Mouse (Mus musculus): ENCODE results near the gene Prpf19. TPM values are rescaled to one million over a fixed set of nuclear protein-coding genes. Genes with fewer than 3 reads are reported as not detected.

Prpf19 gene
- polyA plus RNA-seq, 1 experiment from 2014 or later, result 45.7 TPM

DNA sequence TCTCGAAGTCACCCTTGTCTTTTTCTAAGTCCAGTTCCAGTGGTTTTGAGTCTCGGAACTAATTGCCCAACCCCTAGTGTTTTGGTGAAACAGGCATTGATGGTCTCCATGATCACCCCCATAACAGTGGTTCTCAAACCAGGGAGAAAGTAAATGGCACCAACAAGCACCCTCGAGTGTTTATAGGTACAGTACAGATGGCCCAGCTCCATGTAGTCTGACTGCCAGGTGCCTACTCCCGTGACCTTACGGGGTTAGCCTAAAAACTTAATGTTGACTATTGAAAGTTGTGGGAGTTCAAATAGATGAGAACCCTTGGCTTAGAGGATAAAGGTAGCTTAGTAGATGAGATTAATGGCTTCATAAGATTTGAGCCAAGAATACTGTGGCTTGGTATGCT, 6.0 kb downstream of the Prpf19 start:
- WGBS, result 90% methylated on average over 5 of the region's 5 CpGs
- DNase-seq (ENCODE audit: low spot score) (no peak), ATAC-seq (replicated peaks; ENCODE audit: low FRiP score) (no peak)

DNA sequence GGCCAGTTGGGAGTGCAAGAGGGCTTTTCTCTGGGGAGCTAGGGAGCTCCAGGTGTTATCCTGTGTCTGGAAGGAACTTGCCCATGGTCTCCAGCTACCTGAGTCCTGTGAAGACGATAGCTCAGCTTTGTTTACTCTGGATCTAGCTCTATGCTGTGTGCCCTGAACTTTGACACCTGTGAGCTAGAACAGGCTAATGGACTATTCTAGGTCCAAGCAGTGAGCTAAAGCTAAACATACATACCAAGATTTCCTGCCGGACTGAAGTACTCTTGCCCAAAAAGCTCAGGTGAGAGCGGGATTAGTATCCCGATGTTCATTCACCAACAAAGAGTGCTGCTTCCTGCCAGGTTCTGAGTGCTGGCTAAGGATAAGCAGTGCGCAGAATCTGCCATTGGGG, 9.5 kb downstream of the Prpf19 start:
- DNase-seq (ENCODE audit: low spot score) (no peak), ATAC-seq (replicated peaks; ENCODE audit: low FRiP score) (no peak)
- Histone ChIP-seq H3K4me3 (ENCODE audit: low read depth, low read length) (no peak overlapping the region), H3K9ac (ENCODE audit: low read depth, low read length) (no peak overlapping the region), H3K4me1 (replicated peaks; ENCODE audit: control insufficient read depth, insufficient read depth, low read length) (peaks cover 4% of the 10 kb centered on the region; the same call in 1 of the 2 replicates), H3K9me3 (ENCODE audit: control insufficient read depth, low read length) (no peaks in the 10 kb centered on the region), H3K27me3 (replicated peaks; ENCODE audit: control insufficient read depth, insufficient read depth, low read length) (no peaks in the 10 kb centered on the region), H3K36me3 (ENCODE audit: control insufficient read depth, insufficient read depth, low read length) (peaks cover 50% of the 10 kb centered on the region), H3K4me2 (no peak overlapping the region), H3K27ac (ENCODE audit: low read depth, low read length) (no peak overlapping the region; the same call in 1 of the 2 replicates)
- WGBS, result 86% methylated on average over 5 of the region's 5 CpGs

More for the DNA sequence above, 6.0 kb downstream of the Prpf19 start:
- H3K4me2 ChIP-seq, result no peak overlapping the region
- no peak overlapping the region for H3K4me3 ChIP-seq (ENCODE audit: low read depth, low read length)
- H3K27ac ChIP-seq (ENCODE audit: low read depth, low read length), result no peak overlapping the region
- no peak overlapping the region for H3K9ac ChIP-seq (ENCODE audit: low read depth, low read length)
- H3K4me1 ChIP-seq (replicated peaks; ENCODE audit: control insufficient read depth, insufficient read depth, low read length), result peaks cover 17% of the 10 kb centered on the region
- H3K36me3 ChIP-seq (ENCODE audit: control insufficient read depth, insufficient read depth, low read length), result peaks cover 67% of the 10 kb centered on the region
- H3K27me3 ChIP-seq (replicated peaks; ENCODE audit: control insufficient read depth, insufficient read depth, low read length), result no peaks in the 10 kb centered on the region
- no peaks in the 10 kb centered on the region for H3K9me3 ChIP-seq (ENCODE audit: control insufficient read depth, low read length)

DNA sequence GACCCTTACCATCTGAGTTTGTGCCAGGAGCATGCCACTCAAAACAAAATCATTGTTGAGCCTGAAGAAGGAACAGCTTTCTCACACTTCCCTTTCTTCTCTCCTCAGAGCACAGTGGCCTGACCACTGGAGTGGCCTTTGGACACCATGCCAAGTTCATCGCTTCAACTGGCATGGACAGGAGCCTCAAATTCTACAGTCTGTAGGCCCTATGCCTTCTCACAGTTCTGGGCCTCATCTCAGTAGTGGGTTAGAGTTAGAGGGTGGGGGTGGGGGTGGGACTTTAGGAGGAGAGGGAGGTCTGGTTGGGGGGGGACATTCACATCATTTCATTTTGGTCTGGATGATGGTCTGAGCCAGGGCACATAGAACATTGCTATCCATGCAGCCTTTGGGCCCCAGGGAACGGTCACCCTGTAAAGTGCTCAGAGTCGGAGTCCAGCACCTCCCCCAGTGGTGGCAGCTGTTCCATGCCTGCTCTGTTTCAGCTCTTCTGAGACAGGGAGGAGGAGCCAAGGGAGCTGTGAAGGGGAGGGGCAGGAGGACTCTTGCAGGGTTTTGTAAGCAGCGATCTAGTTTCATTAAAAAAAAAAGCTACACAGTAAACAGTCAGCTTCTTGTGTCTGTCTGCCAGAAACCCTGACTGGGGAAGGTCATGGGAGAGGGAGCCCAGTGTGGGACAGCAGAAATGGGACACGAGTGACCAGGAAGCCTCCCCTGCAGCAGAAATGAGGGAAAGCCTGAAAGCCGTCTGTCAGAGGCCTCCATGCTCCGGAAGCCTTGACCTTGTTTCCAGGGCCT, 10.1 kb downstream of the Prpf19 start:
- H3K9me3 ChIP-seq (ENCODE audit: control insufficient read depth, low read length), result no peaks in the 10 kb centered on the region
- H3K27me3 ChIP-seq (replicated peaks; ENCODE audit: control insufficient read depth, insufficient read depth, low read length), result no peaks in the 10 kb centered on the region
- no peak overlapping the region for H3K4me3 ChIP-seq (ENCODE audit: low read depth, low read length)
- 73% methylated on average over 7 of the region's 7 CpGs for WGBS
- DNase-seq (ENCODE audit: low spot score), result no peak
- peaks cover 4% of the 10 kb centered on the region; the same call in 1 of the 2 replicates for H3K4me1 ChIP-seq (replicated peaks; ENCODE audit: control insufficient read depth, insufficient read depth, low read length)
- no peak overlapping the region for H3K9ac ChIP-seq (ENCODE audit: low read depth, low read length)
- H3K36me3 ChIP-seq (ENCODE audit: control insufficient read depth, insufficient read depth, low read length), result peaks cover 44% of the 10 kb centered on the region
- ATAC-seq (replicated peaks; ENCODE audit: low FRiP score), result 0 out of 2 replicates have a peak, but pooled peaks have one; percentile 33
- no peak overlapping the region for H3K4me2 ChIP-seq
- H3K27ac ChIP-seq (ENCODE audit: low read depth, low read length), result peak overlapping the region; percentile 17; the same call in 1 of the 2 replicates

DNA sequence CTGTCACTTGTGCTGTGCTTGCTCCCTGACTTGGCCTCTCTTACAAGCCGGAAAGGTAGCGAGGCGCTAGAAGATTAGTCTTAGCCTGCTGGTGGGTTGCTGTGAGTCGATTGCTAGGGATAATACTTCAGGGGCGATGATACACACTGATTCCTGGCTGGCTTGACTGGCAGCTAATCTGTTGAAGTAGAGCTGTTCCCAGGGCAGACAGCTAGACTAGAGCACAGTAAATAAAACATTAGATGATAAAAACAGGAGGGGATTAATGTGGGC, 10.6 kb downstream of the Prpf19 start:
- Histone ChIP-seq H3K36me3 (ENCODE audit: control insufficient read depth, insufficient read depth, low read length) (peaks cover 39% of the 10 kb centered on the region), H3K4me3 (ENCODE audit: low read depth, low read length) (no peak overlapping the region), H3K27me3 (replicated peaks; ENCODE audit: control insufficient read depth, insufficient read depth, low read length) (no peaks in the 10 kb centered on the region), H3K4me1 (replicated peaks; ENCODE audit: control insufficient read depth, insufficient read depth, low read length) (peaks cover 4% of the 10 kb centered on the region; the same call in 1 of the 2 replicates), H3K9me3 (ENCODE audit: control insufficient read depth, low read length) (no peaks in the 10 kb centered on the region), H3K9ac (ENCODE audit: low read depth, low read length) (no peak overlapping the region), H3K4me2 (no peak overlapping the region), H3K27ac (ENCODE audit: low read depth, low read length) (peak overlapping the region; percentile 17; the same call in 1 of the 2 replicates)
- no peak for ATAC-seq (replicated peaks; ENCODE audit: low FRiP score)
- 81% methylated on average over 5 of the region's 5 CpGs for WGBS
- no peak for DNase-seq (ENCODE audit: low spot score)

DNA sequence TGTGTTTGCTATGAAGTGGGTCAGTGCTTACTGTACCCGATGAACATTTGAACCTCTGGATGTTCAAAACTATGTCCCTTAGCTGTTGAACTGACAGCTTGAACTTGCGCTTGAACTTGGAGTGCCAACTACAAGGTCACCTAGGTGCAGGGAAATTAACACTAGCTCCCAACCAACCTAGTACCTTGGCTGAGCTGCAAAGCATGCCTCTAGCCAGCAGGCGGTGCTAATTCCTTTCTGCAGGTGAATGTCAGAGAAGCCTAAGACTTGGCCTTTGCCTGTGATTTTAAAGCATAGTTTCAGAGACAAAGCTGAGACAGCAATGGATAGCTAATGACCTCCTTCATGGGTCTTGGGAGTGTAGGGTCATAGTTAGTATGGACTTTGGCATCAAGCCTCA, 12.9 kb downstream of the Prpf19 start:
- DNase-seq (ENCODE audit: low spot score), result no peak
- Histone ChIP-seq H3K4me3 (ENCODE audit: low read depth, low read length) (no peak overlapping the region), H3K36me3 (ENCODE audit: control insufficient read depth, insufficient read depth, low read length) (peaks cover 21% of the 10 kb centered on the region), H3K4me2 (no peak overlapping the region), H3K4me1 (replicated peaks; ENCODE audit: control insufficient read depth, insufficient read depth, low read length) (peaks cover 4% of the 10 kb centered on the region; the same call in 1 of the 2 replicates), H3K27ac (ENCODE audit: low read depth, low read length) (no peak overlapping the region), H3K27me3 (replicated peaks; ENCODE audit: control insufficient read depth, insufficient read depth, low read length) (no peaks in the 10 kb centered on the region), H3K9ac (ENCODE audit: low read depth, low read length) (no peak overlapping the region), H3K9me3 (ENCODE audit: control insufficient read depth, low read length) (no peaks in the 10 kb centered on the region)
- ATAC-seq (replicated peaks; ENCODE audit: low FRiP score), result no peak
- WGBS, result 54% methylated on average over 3 of the region's 3 CpGs

DNA sequence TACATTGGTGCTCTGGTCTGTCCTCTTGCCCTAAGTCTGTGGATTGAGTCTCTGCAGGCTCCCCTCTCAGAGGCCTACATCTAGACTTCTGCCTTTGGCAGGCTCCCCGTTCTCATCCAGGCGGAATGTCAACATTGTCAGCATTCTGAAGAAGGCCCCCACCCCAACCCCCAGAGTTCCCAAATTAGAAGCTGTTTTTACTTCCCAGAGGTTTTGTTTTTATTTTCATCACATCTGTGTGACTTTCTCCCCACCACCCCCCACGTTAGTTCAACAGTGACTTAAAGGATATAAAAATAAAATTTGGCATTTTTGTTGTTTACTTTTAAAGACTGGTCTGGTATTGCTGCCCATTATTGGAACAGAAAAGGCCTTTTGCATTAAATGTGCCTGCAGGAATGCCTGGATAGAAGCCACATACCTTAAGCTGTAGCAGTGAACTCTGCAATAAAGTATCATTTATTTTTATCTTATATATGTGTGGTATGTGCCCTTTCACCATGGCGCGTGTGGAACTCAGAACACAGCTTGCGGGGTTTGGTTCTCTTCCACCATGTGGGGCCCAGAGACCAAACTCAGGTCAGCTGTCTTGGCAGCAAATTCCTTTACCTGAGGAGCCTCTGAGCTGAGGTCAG, 14.2 kb downstream of the Prpf19 start:
- H3K9ac ChIP-seq (ENCODE audit: low read depth, low read length), result no peak overlapping the region
- H3K36me3 ChIP-seq (ENCODE audit: control insufficient read depth, insufficient read depth, low read length), result peaks cover 10% of the 10 kb centered on the region
- no peak overlapping the region for H3K27ac ChIP-seq (ENCODE audit: low read depth, low read length)
- H3K9me3 ChIP-seq (ENCODE audit: control insufficient read depth, low read length), result no peaks in the 10 kb centered on the region
- ATAC-seq (replicated peaks; ENCODE audit: low FRiP score), result no peak
- DNase-seq (ENCODE audit: low spot score), result no peak
- no peak overlapping the region for H3K4me3 ChIP-seq (ENCODE audit: low read depth, low read length)
- 79% methylated on average over 6 of the region's 6 CpGs for WGBS
- H3K4me1 ChIP-seq (replicated peaks; ENCODE audit: control insufficient read depth, insufficient read depth, low read length), result peaks cover 4% of the 10 kb centered on the region; the same call in 1 of the 2 replicates
- no peaks in the 10 kb centered on the region for H3K27me3 ChIP-seq (replicated peaks; ENCODE audit: control insufficient read depth, insufficient read depth, low read length)
- no peak overlapping the region for H3K4me2 ChIP-seq

DNA sequence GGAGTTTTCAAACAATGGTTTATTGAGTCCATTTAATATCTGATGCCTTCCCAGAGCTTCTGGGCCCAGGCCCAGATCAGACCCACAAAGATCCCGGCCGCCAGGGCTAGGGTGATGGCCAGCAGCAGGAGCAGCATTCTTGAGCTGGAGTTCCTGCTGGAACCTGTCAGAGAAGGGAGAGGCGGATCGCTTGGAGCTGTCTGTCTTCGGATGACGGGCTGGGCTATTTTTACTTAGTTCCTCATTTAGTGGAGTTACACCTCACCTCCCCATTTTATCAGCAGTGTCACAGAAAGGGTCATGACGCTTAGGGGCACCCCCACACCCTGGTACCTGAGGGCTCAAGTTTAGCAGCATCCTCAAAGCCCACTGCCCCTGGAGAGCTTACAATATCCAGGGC, 19.3 kb downstream of the Prpf19 start:
- Histone ChIP-seq H3K36me3 (ENCODE audit: control insufficient read depth, insufficient read depth, low read length) (no peaks in the 10 kb centered on the region), H3K4me3 (ENCODE audit: low read depth, low read length) (no peak overlapping the region), H3K4me2 (no peak overlapping the region), H3K4me1 (replicated peaks; ENCODE audit: control insufficient read depth, insufficient read depth, low read length) (peaks cover 5% of the 10 kb centered on the region; the same call in 1 of the 2 replicates), H3K9me3 (ENCODE audit: control insufficient read depth, low read length) (no peaks in the 10 kb centered on the region), H3K9ac (ENCODE audit: low read depth, low read length) (no peak overlapping the region), H3K27ac (ENCODE audit: low read depth, low read length) (no peak overlapping the region), H3K27me3 (replicated peaks; ENCODE audit: control insufficient read depth, insufficient read depth, low read length) (peaks cover 4% of the 10 kb centered on the region; the same call in 1 of the 2 replicates)
- DNase-seq (ENCODE audit: low spot score) (no peak), ATAC-seq (replicated peaks; ENCODE audit: low FRiP score) (no peak)
- WGBS, result 36% methylated on average over 7 of the region's 7 CpGs

DNA sequence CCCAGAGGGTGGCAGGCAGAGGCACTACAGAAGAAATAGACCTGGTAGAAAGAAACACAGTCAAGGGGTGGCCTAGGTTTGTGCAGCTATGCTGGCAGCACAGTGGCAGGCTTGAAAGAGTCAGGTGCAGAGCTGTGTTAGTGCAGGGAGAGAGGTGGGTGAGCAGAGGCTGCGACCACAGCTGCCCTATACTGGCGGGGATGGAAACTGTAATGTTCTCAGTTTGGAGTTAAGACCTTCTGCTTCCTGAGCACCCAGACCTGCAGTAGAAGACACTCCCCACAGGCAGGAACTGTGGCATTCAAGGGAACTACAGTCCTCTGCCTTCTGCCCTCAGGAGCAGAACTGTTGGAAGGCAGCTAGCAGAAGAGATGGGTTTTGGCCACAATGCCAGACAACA, 19.8 kb downstream of the Prpf19 start:
- no peak overlapping the region for H3K27ac ChIP-seq (ENCODE audit: low read depth, low read length)
- peaks cover 5% of the 10 kb centered on the region; the same call in 1 of the 2 replicates for H3K4me1 ChIP-seq (replicated peaks; ENCODE audit: control insufficient read depth, insufficient read depth, low read length)
- no peak overlapping the region for H3K4me2 ChIP-seq
- H3K36me3 ChIP-seq (ENCODE audit: control insufficient read depth, insufficient read depth, low read length), result no peaks in the 10 kb centered on the region
- DNase-seq (ENCODE audit: low spot score) (no peak), ATAC-seq (replicated peaks; ENCODE audit: low FRiP score) (no peak)
- peaks cover 4% of the 10 kb centered on the region; the same call in 1 of the 2 replicates for H3K27me3 ChIP-seq (replicated peaks; ENCODE audit: control insufficient read depth, insufficient read depth, low read length)
- H3K4me3 ChIP-seq (ENCODE audit: low read depth, low read length), result no peak overlapping the region
- no peaks in the 10 kb centered on the region for H3K9me3 ChIP-seq (ENCODE audit: control insufficient read depth, low read length)
- WGBS, result 54% methylated on average over 2 of the region's 2 CpGs
- no peak overlapping the region for H3K9ac ChIP-seq (ENCODE audit: low read depth, low read length)
